Mouse (Mus musculus) left cerebral cortex, postnatal 4 days (tissue): Measurements from ENCODE around the gene Gsdmc4. TPM values are rescaled to one million over a fixed set of nuclear protein-coding genes. Genes with fewer than 3 reads are reported as not detected.

Experiments
- total RNA-seq, 2 experiments: library from RNA; stranded (reverse); gene quantifications; 2 replicates each; pipeline ENCODE4 v1.2.3; 2021

The Gsdmc4 gene
- total RNA-seq, 2 experiments from 2014 or later = not detected

Other genes starting within 250 kb of the Gsdmc4 start
- not detected for gene Gsdmc2, start 67.1 kb downstream of the Gsdmc4 start, total RNA-seq
- not detected for gene Gsdmc3, start 33.7 kb downstream of the Gsdmc4 start, total RNA-seq
- 100 to 1,000 TPM; 238 to 248 TPM for gene Fam49b, start 148.2 kb upstream of the Gsdmc4 start, total RNA-seq